Mouse (Mus musculus) limb, embryonic 14.5 days (tissue): ENCODE data around the gene Krt42. TPM values are rescaled to one million over a fixed set of nuclear protein-coding genes. Genes with fewer than 3 reads are reported as not detected.

Source experiments
- ATAC-seq: fragments of 200-750 bp; cut with Nextera tagmentation; 2 replicates; pipeline ENCODE4 v1.8.0; 2017; ENCODE audit warnings: low read depth, moderate number of reproducible peaks, moderate TSS enrichment; ENCODE audit not compliant: low FRiP score
- DNase-seq: peaks from one replicate; pipeline ENCODE4 v3.0.0-alpha.2; 2015; ENCODE audit warnings: low spot score
- H3K27ac ChIP-seq: fragments of 300-500 bp; sonication (generic); replicated peaks from 2 replicates; pipeline ENCODE4 v1.5.1; 2014; ENCODE audit warnings: low read depth, mild to moderate bottlenecking, low read length, moderate library complexity, mixed read lengths
- H3K27me3 ChIP-seq: fragments of 300-500 bp; sonication (generic); 2 replicates; pipeline ENCODE4 v1.6.1; 2014; ENCODE audit warnings: low read length, mixed read lengths; ENCODE audit not compliant: control insufficient read depth, insufficient read depth
- H3K36me3 ChIP-seq: fragments of 300-500 bp; sonication (generic); 2 replicates; pipeline ENCODE4 v1.6.1; 2014; ENCODE audit warnings: mild to moderate bottlenecking, low read length, moderate library complexity, mixed read lengths; ENCODE audit not compliant: control insufficient read depth, insufficient read depth
- H3K4me1 ChIP-seq: fragments of 300-500 bp; sonication (generic); 2 replicates; pipeline ENCODE4 v1.6.1; 2014; ENCODE audit warnings: antibody characterized with exemption, low read length, mixed read lengths; ENCODE audit not compliant: control insufficient read depth, insufficient read depth
- H3K4me2 ChIP-seq: fragments of 300-500 bp; sonication (generic); replicated peaks from 2 replicates; pipeline ENCODE4 v1.6.1; 2014; ENCODE audit warnings: low read depth, mild to moderate bottlenecking, low read length, moderate library complexity; ENCODE audit not compliant: severe bottlenecking
- H3K4me3 ChIP-seq: fragments of 300-500 bp; sonication (generic); replicated peaks from 2 replicates; pipeline ENCODE4 v1.5.1; 2014; ENCODE audit warnings: low read length
- H3K9ac ChIP-seq: fragments of 300-500 bp; sonication (generic); 2 replicates; pipeline ENCODE4 v1.6.1; 2014; ENCODE audit warnings: mild to moderate bottlenecking, low read depth, low read length, moderate library complexity; ENCODE audit not compliant: severe bottlenecking
- H3K9me3 ChIP-seq: fragments of 300-500 bp; sonication (generic); 2 replicates; pipeline ENCODE4 v1.6.1; 2016; ENCODE audit warnings: low read length; ENCODE audit not compliant: control insufficient read depth
- POLR2A ChIP-seq: fragments of 200-500 bp; IDR thresholded peaks from 2 replicates; pipeline ENCODE4 v1.8.0; 2012; ENCODE audit warnings: inconsistent platforms, mild to moderate bottlenecking, moderate library complexity, borderline replicate concordance; ENCODE audit not compliant: insufficient read depth, insufficient read length; ENCODE audit errors: extremely low read depth
- WGBS: fragments of 180-500 bp; shearing (Covaris S2); extraction: QIAGEN DNeasy Blood & Tissue Kit; methylation state at CpG from one replicate; pipeline ENCODE4 v1.1.7; 2014; 5-methylcytosine and 5-hydroxymethylcytosine counted together
- polyA plus RNA-seq, 2 experiments: library from polyadenylated mRNA; depleted of rRNA in 1 of 2; stranded (reverse) in 1 of 2; unstranded in 1 of 2; fragments of >200 nt; fragmentation: Nextera tagmentation in 1 of 2; extraction: Ambion mirVana in 1 of 2; gene quantifications; 2 replicates each; pipeline versions ENCODE4 v1.2.1 to v1.2.3; 2012 to 2014

Gene Krt42
- polyA plus RNA-seq (2012; rRNA removed) (0.06 and 0.08 TPM in 2 replicates), polyA plus RNA-seq (2014; fragmentation: Nextera tagmentation; extraction: Ambion mirVana) (not detected in 2 replicates)

DNA sequence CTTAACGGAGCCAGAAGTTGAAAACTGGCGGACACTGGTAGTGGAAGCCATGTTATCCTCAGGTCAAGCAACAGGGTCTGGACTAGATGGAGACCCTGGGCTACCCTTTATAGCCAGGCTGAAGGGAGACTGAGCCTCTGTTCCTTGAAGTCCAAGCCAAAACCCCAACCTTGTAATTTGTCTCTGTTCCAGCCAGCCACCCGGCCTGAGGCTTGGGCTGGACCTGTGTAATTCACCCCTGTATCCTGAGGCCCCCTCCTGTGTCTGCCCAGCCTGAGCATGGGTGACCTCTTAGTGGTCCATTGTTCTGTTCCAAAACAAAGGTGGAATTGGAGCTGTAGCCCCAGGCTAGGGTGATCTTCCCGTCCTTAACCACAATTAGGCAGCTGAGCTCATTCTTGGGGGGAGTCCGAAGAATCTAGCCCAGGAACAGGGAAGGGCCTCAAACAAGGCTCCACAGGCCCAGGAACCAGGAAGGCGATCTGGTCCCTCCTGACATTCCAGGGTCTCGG is at the start of gene Krt42:
Krt42 (minus strand) TSS at position 51 of the 512 bp plus-strand sequence.
- ATAC-seq (no peak), DNase-seq (no peak)
- Histone ChIP-seq H3K4me1 (no peaks in the 10 kb centered on the region), H3K27me3 (no peaks in the 10 kb centered on the region), H3K36me3 (no peaks in the 10 kb centered on the region), H3K4me3 (no peak within 1 kb of the TSS), H3K4me2 (no peak within 1 kb of the TSS), H3K9me3 (no peaks in the 10 kb centered on the region), H3K27ac (no peak within 1 kb of the TSS), H3K9ac (no peak within 1 kb of the TSS)
- no peak for TF ChIP-seq POLR2A
- 81% methylated on average over 7 of the region's 7 CpGs for WGBS

DNA sequence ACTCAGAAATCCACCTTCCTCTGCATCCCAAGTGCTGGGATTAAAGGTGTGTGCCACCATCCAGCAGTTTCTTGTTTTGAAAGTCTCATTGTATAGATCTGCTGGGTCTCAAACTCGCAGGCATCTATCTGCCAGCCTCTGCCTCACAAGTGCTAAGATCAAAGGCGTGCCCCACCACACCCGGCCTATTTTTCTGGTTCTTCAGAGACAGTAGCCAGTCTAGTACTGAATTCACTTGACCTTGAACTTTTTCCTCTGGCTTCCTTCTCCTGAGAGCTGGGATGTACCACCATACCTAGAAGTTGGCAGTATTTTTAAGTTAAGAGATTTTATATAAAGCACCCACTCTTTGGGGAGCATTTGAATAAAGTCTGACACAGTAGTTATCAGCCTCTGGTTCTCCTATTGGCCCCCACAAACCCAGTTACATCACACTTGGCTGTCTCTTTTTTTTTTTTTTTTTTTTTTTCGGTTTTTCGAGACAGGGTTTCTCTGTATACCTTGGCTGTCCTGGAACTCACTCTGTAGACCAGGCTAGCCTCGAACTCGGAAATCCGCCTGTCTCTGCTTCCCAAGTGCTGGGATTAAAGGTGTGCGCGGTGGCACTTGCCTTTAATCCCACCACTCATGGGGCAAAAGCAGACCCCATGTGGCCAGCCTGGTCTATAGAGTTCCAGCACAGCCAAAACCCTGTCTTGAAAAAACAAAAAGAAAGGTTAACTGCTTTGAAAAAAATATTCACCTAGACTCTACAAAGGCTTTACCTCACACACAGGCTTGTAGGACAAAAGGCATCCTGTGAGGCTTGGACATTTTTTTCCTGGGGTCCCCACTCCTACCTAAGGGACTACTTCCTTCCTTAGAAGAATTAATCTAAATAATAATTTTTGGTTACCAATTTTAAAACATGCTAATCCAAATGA is 49.1 kb upstream of the Krt42 start:
- Histone ChIP-seq H3K4me2 (peak overlapping the region; percentile 48), H3K4me1 (no peaks in the 10 kb centered on the region), H3K9ac (no peak overlapping the region), H3K27ac (no peak overlapping the region), H3K36me3 (peaks cover 19% of the 10 kb centered on the region), H3K27me3 (no peaks in the 10 kb centered on the region), H3K4me3 (peak overlapping the region; percentile 82), H3K9me3 (no peaks in the 10 kb centered on the region)
- ATAC-seq (no peak), DNase-seq (no peak)
- 86% methylated on average over 10 of the region's 10 CpGs for WGBS
- no peak for TF ChIP-seq POLR2A

DNA sequence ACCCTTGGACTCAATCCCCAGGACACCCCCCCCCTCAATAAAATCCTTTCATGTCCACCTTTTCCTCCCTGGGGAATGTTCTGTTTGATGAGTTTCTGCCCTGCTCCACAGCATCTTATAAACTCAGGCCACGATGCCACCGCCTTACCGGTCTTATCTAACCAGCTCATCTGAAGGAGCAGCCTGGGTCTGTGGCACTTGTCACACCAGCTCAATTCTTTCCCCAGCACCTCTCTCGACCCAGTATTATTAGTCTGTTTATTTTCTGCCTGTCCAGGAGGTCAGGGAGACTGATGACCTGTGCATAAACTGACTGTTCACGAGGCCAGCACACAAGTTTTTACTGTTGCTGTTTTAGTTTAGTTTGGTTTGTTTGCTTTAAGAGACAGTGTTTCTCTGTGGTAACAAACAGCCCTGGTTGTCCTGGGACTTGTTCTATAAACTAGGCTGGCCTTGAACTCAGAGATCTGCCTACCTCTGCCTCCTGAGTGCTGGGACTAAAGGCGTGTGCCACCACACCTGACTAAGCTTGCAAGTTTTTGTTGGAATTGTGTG is 48.2 kb upstream of the Krt42 start:
- no peak for ATAC-seq
- Histone ChIP-seq H3K27me3 (no peaks in the 10 kb centered on the region), H3K4me2 (no peak overlapping the region), H3K9me3 (no peaks in the 10 kb centered on the region), H3K4me3 (no peak overlapping the region), H3K36me3 (peaks cover 19% of the 10 kb centered on the region), H3K4me1 (no peaks in the 10 kb centered on the region), H3K9ac (no peak overlapping the region), H3K27ac (no peak overlapping the region)
- DNase-seq = no peak
- TF ChIP-seq POLR2A = no peak
- WGBS = 52% methylated on average over 6 of the region's 6 CpGs

DNA sequence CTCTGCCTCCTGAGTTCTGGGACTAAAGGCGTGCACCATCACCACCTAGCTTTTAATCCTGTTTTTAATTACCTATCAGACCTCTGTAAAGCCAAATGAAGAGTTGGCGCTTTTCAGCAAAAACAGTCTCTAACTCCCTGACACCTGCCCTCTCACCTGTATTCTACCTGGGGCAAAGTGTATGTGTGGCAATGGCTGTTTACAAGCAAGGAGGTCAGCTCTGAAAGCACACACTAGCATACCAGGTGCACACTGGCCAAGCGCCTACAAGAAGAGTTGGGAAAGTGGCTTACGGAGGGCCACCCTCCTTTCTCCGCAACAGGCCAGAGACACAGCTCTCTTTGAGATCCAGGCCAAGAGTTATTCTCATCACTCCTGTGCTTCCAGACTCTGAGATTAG is 45.8 kb upstream of the Krt42 start:
- Histone ChIP-seq H3K9me3 (no peaks in the 10 kb centered on the region), H3K27ac (no peak overlapping the region), H3K4me3 (no peak overlapping the region), H3K27me3 (no peaks in the 10 kb centered on the region), H3K4me2 (no peak overlapping the region), H3K9ac (no peak overlapping the region), H3K36me3 (no peaks in the 10 kb centered on the region), H3K4me1 (no peaks in the 10 kb centered on the region)
- 81% methylated on average over 5 of the region's 5 CpGs for WGBS
- ATAC-seq (no peak), DNase-seq (no peak)
- TF ChIP-seq POLR2A = no peak

DNA sequence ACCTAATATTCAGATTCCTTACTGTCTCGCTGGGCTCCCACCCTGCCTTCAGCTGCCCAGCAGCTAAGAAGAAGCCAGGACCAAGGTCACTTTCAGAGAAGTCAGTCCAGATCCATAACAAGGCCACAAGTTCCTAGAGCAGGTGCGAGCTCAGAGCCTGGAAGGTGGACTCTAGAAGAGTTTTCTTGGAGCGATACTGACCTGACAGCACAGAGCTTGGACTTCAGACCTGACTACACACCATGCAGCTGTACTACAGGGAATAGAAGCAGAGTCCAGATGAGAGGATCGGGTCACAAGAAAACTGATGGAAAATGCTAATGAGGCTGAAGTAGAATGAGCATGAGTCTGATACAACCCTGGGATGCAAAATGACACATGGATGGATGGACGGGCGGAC is 43.8 kb upstream of the Krt42 start:
- H3K9me3 ChIP-seq = no peaks in the 10 kb centered on the region
- no peak for ATAC-seq
- H3K4me3 ChIP-seq = no peak overlapping the region
- 87% methylated on average over 6 of the region's 6 CpGs for WGBS
- H3K4me1 ChIP-seq = no peaks in the 10 kb centered on the region
- H3K4me2 ChIP-seq = no peak overlapping the region
- no peak for TF ChIP-seq POLR2A
- no peaks in the 10 kb centered on the region for H3K27me3 ChIP-seq
- no peaks in the 10 kb centered on the region for H3K36me3 ChIP-seq
- DNase-seq = no peak
- no peak overlapping the region for H3K9ac ChIP-seq
- H3K27ac ChIP-seq = no peak overlapping the region
